Mouse (Mus musculus) thymus, postnatal 0 days (tissue): ENCODE measurements around the gene 4930404H24Rik. TPM values are rescaled to one million over a fixed set of nuclear protein-coding genes. Genes with fewer than 3 reads are reported as not detected.
A peak's percentile ranks its signal among the peaks of the same experiment; 100 is the strongest.
"Not testable (repeated sequence)": the region's sequence is repeated elsewhere in the genome, so short reads cannot be mapped to it uniquely, and the experiment has no call there.

ENCODE experiments used
- DNase-seq: peaks from one replicate; pipeline ENCODE4 v3.0.0-alpha.2; 2015; ENCODE audit warnings: low spot score
- polyA plus RNA-seq: library from polyadenylated mRNA; unstranded; fragments of >200 nt; fragmentation: Nextera tagmentation; extraction: Ambion mirVana; gene quantifications from 2 replicates; pipeline ENCODE4 v1.2.1, GENCODE M21; 2015

The 4930404H24Rik gene
- polyA plus RNA-seq, 1 experiment from 2014 or later: not detected

DNA sequence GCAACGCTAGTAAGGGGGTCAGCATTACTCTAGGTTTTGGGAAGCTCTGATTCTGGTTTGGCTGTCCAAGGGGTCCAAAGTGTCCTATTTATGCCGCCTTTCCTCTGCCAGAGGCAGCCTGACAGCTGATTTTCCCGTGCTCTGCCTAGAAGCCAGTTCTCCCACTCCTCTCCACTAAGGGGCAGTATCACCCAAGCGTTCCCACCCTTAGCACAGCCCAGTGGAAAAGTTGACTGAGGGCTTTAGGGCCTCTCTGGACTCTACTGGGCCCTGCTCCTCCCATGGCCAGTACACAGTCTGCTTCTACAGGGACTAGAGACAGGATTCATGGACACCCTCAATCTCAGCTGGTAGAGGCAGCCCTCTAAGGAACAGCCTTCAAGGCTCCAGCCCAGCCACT, 14.0 kb upstream of the 4930404H24Rik start:
- DNase-seq: peak; percentile 68

DNA sequence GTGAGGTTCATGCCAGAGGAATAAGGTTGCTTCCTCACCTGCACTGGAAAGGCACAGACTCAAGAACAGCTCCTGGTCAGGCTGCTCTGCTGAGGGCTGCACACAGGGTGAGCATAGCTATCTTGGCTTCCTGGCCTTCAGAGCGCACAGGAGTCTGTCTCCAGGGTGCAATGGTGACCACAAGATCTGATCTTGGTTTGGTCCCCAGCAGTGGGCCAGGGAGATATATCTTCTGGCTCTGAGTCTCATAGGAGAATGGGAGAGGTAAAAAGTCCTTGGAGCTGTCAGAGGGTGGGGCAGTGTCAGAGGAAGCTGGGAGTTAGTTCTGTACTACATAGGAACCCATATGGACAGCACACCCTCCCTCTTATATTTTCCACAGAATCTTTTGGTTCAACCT, 13.1 kb upstream of the 4930404H24Rik start:
- no peak for DNase-seq

DNA sequence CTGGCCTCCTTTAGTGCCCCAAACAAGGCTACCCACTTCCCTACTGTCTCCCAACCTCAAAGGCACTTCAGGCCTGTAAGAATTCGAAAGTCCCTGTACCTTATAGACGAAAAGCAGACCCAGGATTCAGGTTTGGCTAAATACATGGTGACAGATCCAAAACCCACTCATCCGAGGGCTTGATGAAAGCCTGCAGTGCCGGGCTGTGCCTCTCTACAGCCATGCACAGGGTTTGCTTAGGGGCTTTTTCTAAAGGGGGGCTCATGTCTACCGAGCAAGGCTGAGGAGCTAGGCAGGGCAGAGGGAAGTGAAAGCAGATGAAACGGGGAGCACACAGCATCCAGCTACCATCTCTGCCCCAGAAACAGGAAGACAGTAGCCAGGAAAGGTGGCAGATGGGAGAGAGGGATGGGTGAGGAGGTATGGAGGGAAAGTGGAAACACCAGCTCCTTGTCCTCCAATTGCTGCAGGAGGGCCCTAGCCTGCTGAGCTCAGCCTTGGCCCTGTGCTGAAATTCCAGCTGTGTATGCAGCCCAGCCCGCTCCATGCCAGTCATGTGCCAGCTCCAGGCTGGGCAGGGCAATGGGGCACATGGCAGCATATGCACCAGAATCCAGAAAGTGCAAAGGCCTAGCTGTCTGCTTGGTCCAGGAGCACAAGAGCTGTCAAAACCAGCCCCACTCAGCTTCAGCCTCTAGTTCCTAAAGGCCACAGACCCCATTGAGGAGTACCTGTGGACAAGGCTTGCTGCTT, 11.3 kb upstream of the 4930404H24Rik start:
- no peak for DNase-seq

DNA sequence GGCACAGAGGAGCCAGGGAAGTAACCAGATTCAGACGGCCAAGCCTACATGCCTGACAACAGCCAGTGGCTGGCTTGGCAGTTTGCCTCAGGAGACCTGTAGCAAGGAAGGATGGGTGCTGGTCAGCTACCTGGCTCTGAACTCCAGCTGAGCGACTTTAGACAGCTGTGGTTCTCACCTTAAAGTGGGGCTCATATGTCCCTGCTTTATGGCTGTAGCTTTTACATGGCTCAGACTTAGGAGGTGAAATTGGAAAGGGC, 10.8 kb upstream of the 4930404H24Rik start:
- DNase-seq: no peak

GRCm38 (mm10) chr2:153483118-153483983, 9.2 kb upstream of the 4930404H24Rik start:
- DNase-seq: peak; percentile 50

- DNase-seq: no peak
Observed at GRCm38 (mm10) chr2:153484071-153484470, 8.5 kb upstream of the 4930404H24Rik start.

- no peak for DNase-seq
Observed at GRCm38 (mm10) chr2:153490116-153490515, 2.5 kb upstream of the 4930404H24Rik start.

- DNase-seq: no peak
Observed at GRCm38 (mm10) chr2:153490940-153491339, 1.6 kb upstream of the 4930404H24Rik start.

DNA sequence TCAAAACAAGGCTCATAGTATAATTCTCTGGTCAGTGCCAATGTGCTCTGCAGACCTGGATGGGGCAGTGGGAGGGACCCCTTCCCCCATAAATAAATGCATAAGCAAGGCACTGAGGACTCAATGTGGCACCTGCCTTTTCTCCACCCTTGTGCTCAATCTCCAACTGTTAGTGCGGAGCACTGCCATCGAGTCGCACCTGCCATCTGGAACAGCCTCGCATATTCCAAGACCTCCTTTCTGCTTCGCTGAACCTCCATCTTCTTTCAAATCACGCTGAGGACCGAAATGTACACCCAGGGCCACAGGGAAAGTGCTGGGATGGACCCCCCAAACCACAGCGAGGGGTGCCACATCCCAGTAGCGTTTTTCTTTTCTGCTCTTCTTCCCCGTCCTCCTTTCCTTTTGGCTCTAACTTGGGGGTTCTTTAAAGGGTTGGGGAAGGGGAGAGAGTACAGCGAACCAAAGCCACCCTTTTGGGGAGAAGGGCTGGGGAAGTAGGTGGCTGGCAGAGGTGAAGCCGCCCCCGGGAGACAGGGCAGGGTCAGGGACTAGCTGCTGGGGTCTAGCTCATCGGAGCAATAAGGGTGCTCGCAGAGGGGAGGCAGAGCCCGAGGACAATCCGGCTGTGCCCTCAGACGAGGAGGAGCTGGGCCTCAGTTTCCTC, 945 bp upstream of the 4930404H24Rik start:
- DNase-seq: no peak

- no peak for DNase-seq
Observed at GRCm38 (mm10) chr2:153492179-153492517, 442 bp upstream of the 4930404H24Rik start.

GRCm38 (mm10) chr2:153493393-153493731, 772 bp downstream of the 4930404H24Rik start:
- no peak for DNase-seq

DNA sequence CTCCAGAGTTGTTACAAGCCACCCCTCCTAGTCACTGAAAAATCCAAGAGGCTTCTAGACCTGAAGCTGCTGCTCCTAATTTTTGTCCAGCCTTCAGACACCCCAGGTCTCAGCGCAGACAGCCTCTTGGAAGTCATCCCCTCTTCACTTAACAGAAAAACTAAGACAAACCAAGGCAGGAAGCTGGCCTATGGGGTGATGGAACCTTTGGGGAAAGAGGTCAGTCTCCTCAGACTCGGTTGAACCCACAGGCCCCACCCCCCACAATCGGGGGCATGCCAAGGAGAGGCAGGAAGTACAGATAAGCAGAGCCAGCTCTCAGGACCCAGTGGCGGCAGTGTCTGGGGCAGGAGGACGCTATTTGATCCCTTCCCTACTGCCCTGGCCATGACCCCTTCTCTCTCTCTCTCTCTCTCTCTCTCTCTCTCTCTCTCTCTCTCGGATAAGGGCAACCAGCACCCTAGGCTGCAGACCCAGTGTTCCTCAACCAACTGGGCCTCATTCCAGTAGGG, 1.2 kb downstream of the 4930404H24Rik start:
- DNase-seq: peak; percentile 54

- DNase-seq: peak; percentile 64
Observed at GRCm38 (mm10) chr2:153494293-153494811, 1.8 kb downstream of the 4930404H24Rik start.

DNA sequence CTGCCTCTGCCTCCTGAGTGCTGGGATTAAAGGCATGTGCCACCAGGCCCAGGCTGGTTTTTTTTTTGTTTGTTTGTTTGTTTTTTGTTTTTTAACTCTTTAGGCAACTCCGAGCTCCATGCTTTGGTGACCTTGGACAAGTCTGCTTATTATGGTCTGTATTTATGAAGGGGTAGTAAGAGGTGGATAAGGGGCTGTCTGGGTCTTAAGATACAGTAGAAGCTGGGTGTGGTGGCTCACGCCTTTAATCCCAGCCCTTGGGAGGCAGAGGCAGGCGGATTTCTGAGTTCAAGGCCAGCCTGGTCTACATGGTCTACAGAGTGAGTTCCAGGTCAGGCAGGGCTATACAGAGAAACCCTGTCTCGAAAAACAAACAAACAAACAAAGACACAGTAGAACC, 2.8 kb downstream of the 4930404H24Rik start:
- not testable (repeated sequence) for DNase-seq

DNA sequence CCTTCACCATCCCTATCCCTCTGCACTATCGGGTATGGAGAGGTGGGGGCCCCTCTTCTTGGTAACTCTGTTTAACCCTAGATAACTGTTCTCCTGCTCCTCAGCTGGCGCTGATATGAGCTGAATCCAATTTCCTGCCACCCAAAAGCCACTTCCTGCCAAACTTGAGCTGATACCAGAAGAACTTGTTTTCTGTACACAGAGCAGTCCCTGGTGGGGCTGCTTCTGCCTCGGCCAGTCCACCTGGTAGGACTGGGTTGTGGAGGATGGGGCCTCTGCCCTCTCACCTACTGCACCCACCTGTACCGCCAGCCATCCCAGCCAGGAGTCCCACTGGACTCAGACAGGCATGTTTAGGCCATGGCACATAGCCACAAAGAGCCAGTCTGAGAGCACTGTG, 3.2 kb downstream of the 4930404H24Rik start:
- peak; percentile 74 for DNase-seq

GRCm38 (mm10) chr2:153496301-153496700, 3.7 kb downstream of the 4930404H24Rik start:
- DNase-seq: peak; percentile 29

DNA sequence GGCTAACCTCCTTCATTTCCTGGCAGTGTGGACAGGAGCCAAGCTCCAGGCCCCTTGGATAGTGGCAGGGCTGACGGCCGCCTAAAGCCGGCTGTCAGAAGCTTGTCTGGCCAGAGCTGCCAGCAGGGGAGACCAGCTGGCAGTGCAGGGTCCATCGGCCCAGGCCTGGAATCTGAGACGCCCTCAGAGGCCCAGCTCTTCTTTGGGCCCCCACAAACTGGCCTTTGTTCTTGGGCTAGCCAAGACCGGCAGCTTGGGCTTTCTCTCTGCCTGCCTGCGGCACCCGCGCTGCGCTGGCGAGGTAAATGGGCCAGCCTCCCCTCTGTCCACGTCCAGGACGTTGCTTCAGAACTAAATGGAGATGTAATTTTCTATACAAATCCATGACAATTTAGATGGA, 4.3 kb downstream of the 4930404H24Rik start:
- DNase-seq: no peak

- no peak for DNase-seq
Observed at GRCm38 (mm10) chr2:153499154-153499553, 6.6 kb downstream of the 4930404H24Rik start.

GRCm38 (mm10) chr2:153506385-153506784, 13.8 kb downstream of the 4930404H24Rik start:
- DNase-seq: no peak

- no peak for DNase-seq
Observed at GRCm38 (mm10) chr2:153507969-153508368, 15.4 kb downstream of the 4930404H24Rik start.

- no peak for DNase-seq
Observed at GRCm38 (mm10) chr2:153508405-153508804, 15.8 kb downstream of the 4930404H24Rik start.
